Mouse (Mus musculus) limb, embryonic 11.5 days (tissue): ENCODE results near the gene Ehd4. TPM values are rescaled to one million over a fixed set of nuclear protein-coding genes. Genes with fewer than 3 reads are reported as not detected.

Source experiments
- ATAC-seq: fragments of 200-750 bp; cut with Nextera tagmentation; 2 replicates; pipeline ENCODE4 v1.8.0; 2017; ENCODE audit warnings: low read depth; ENCODE audit not compliant: insufficient number of reproducible peaks, low FRiP score, low TSS enrichment
- DNase-seq: peaks from one replicate; pipeline ENCODE4 v3.0.0-alpha.2; 2015; ENCODE audit warnings: low spot score
- H3K27ac ChIP-seq: fragments of 300-500 bp; sonication (generic); replicated peaks from 2 replicates; pipeline ENCODE4 v1.5.1; 2014; ENCODE audit warnings: low read depth, mild to moderate bottlenecking, low read length
- H3K27me3 ChIP-seq: fragments of 300-500 bp; sonication (generic); 2 replicates; pipeline ENCODE4 v1.6.1; 2014; ENCODE audit warnings: mild to moderate bottlenecking, low read length, mixed read lengths; ENCODE audit not compliant: control insufficient read depth, insufficient read depth
- H3K36me3 ChIP-seq: fragments of 300-500 bp; sonication (generic); 2 replicates; pipeline ENCODE4 v1.6.1; 2014; ENCODE audit warnings: mild to moderate bottlenecking, low read length, moderate library complexity, mixed read lengths; ENCODE audit not compliant: control insufficient read depth, insufficient read depth
- H3K4me1 ChIP-seq: fragments of 300-500 bp; sonication (generic); 2 replicates; pipeline ENCODE4 v1.6.1; 2014; ENCODE audit warnings: low read length, mixed read lengths; ENCODE audit not compliant: control insufficient read depth, insufficient read depth
- H3K4me2 ChIP-seq: fragments of 300-500 bp; sonication (generic); 2 replicates; pipeline ENCODE4 v1.6.1; 2014; ENCODE audit warnings: low read depth, mild to moderate bottlenecking, moderate library complexity; ENCODE audit not compliant: severe bottlenecking
- H3K4me3 ChIP-seq: fragments of 300-500 bp; sonication (generic); 2 replicates; pipeline ENCODE4 v1.5.1; 2014; ENCODE audit warnings: low read depth, low read length
- H3K9ac ChIP-seq: fragments of 300-500 bp; sonication (generic); 2 replicates; pipeline ENCODE4 v1.6.1; 2014; ENCODE audit warnings: mild to moderate bottlenecking, low read length
- H3K9me3 ChIP-seq: fragments of 300-500 bp; sonication (generic); 2 replicates; pipeline ENCODE4 v1.6.1; 2016; ENCODE audit warnings: low read length; ENCODE audit not compliant: control insufficient read depth
- WGBS: fragments of 180-500 bp; shearing (Covaris S2); extraction: QIAGEN DNeasy Blood & Tissue Kit; methylation state at CpG from one replicate; pipeline ENCODE4 v1.1.7; 2014; 5-methylcytosine and 5-hydroxymethylcytosine counted together
- polyA plus RNA-seq: library from polyadenylated mRNA; unstranded; fragments of >200 nt; fragmentation: Nextera tagmentation; extraction: Ambion mirVana; gene quantifications from 2 replicates; pipeline ENCODE4 v1.2.1, GENCODE M21; 2014

Gene Ehd4
- polyA plus RNA-seq, 1 experiment from 2014 or later = 13.2 TPM

DNA sequence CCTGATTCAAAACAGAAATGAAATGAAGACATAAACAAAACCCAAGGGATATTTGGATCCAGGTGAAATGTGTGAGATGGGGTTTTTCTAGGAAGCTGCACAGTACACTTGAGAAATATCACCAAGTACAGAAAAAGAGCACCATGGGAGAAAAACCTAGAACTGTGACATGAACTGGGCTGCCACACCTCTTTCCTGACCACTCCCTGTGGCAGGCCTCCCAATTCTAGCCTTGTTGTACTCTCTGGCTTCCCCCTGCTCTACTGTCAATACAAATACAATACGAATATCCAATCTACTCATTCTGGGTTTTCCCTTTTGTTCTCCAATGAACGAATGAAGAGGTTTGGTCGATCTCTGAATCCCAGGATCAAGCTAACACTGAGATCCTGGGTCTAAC lies 40.4 kb downstream of the Ehd4 start:
- H3K27ac ChIP-seq = no peak overlapping the region
- H3K9me3 ChIP-seq = no peaks in the 10 kb centered on the region
- 95% methylated on average over 3 of the region's 3 CpGs for WGBS
- H3K9ac ChIP-seq = no peak overlapping the region
- H3K4me1 ChIP-seq = no peaks in the 10 kb centered on the region
- no peak overlapping the region for H3K4me3 ChIP-seq
- DNase-seq (no peak), ATAC-seq (no peak)
- H3K27me3 ChIP-seq = no peaks in the 10 kb centered on the region
- no peak overlapping the region for H3K4me2 ChIP-seq
- H3K36me3 ChIP-seq = no peaks in the 10 kb centered on the region

DNA sequence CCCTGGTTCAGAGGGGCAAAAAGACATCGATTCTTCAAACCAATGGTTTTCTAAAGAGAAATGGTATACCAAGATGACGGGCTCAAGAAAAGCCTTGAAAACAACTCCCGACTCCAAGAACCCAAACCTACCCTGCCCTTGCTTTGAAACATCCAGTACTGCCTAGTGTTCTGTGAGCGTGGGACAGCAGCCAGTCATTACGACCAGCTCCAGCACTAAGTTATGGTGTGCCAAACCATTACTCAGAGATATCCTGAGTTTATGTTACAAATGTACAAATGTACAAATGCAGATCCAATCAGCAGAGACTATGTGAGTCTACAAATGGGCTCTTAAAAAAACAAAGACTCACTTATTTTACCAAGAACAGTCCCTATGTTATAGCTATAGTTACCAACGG lies 40.9 kb downstream of the Ehd4 start:
- H3K9me3 ChIP-seq = no peaks in the 10 kb centered on the region
- 86% methylated on average over 6 of the region's 6 CpGs for WGBS
- H3K9ac ChIP-seq = no peak overlapping the region
- no peaks in the 10 kb centered on the region for H3K4me1 ChIP-seq
- H3K4me2 ChIP-seq = no peak overlapping the region
- no peaks in the 10 kb centered on the region for H3K36me3 ChIP-seq
- no peaks in the 10 kb centered on the region for H3K27me3 ChIP-seq
- no peak overlapping the region for H3K4me3 ChIP-seq
- ATAC-seq (no peak), DNase-seq (no peak)
- no peak overlapping the region for H3K27ac ChIP-seq

DNA sequence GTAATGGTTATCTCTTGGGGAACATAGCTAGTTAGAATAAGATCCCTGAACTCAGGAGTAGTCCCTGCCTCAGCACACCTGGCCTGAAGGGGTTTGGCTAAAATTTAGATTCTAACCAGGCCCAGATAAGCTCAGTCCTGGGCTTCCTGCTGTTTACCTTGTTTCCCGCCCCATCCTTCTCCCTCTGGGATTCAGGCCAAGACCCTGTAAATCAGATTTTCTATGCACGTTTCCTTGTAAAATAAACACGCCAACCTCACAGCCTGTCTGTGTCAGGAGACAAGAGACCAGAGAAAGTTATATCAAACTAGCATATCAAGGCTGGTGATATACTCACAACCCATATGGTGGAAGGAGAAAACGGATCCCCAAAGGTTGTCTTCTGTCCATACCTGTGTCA lies 42.8 kb downstream of the Ehd4 start:
- no peaks in the 10 kb centered on the region for H3K27me3 ChIP-seq
- no peak for DNase-seq
- 82% methylated on average over 4 of the region's 4 CpGs for WGBS

DNA sequence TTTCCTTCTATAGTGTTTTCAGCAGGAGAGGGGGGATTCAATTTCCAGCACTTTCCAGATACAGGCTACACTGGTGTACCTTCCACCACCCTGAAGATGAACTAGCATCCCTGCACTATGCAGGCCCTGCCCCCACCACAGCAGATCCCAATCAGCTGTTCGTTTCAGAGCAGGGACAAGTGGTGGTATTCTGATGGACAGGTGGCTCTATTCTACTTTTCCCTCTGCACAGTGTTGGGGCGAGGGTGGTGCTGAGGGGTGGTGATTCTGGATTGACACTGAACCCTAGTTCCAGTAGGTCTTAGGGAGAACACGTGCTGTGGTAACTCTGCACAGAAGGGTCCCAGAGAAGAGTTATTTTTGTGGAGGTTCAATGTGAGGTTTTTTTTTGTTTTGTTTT lies 43.2 kb downstream of the Ehd4 start:
- no peak for DNase-seq
- no peak overlapping the region for H3K9ac ChIP-seq
- H3K27me3 ChIP-seq = no peaks in the 10 kb centered on the region
- 83% methylated on average over 3 of the region's 3 CpGs for WGBS
- H3K4me2 ChIP-seq = no peak overlapping the region
- H3K27ac ChIP-seq = no peak overlapping the region
- no peak overlapping the region for H3K4me3 ChIP-seq
- H3K4me1 ChIP-seq = no peaks in the 10 kb centered on the region
- H3K36me3 ChIP-seq = no peaks in the 10 kb centered on the region
- H3K9me3 ChIP-seq = no peaks in the 10 kb centered on the region
- no peak for ATAC-seq

More for the DNA sequence above, 42.8 kb downstream of the Ehd4 start:
- H3K9me3 ChIP-seq = no peaks in the 10 kb centered on the region
- no peak for ATAC-seq
- H3K27ac ChIP-seq = no peak overlapping the region
- H3K4me1 ChIP-seq = no peaks in the 10 kb centered on the region
- H3K4me2 ChIP-seq = no peak overlapping the region
- no peak overlapping the region for H3K4me3 ChIP-seq
- H3K36me3 ChIP-seq = no peaks in the 10 kb centered on the region
- H3K9ac ChIP-seq = no peak overlapping the region

DNA sequence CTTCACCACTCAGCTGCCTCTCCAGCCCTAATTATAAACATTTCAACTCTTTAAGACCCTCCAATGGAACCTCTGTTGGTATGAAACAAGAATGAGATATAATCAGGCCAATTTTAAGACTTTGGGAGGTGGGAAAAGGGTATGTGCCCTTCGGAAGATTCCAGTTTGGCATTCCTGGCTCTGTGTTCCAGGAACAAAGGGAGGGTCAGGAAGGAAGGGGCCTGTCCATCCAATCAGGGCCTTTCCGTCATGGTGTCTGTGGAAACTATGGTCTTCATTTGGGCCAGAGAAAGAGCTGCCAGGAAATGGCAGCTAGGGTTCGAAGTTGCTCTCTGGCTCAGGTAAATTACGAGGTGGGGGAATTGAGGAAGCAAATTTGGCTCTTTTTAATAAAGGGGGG lies 46.3 kb downstream of the Ehd4 start:
- DNase-seq = no peak
- H3K27me3 ChIP-seq = no peaks in the 10 kb centered on the region
- no peak overlapping the region for H3K4me3 ChIP-seq
- H3K27ac ChIP-seq = no peak overlapping the region
- H3K4me1 ChIP-seq = no peaks in the 10 kb centered on the region
- 89% methylated on average over 4 of the region's 4 CpGs for WGBS
- H3K36me3 ChIP-seq = no peaks in the 10 kb centered on the region
- no peak overlapping the region for H3K9ac ChIP-seq
- H3K9me3 ChIP-seq = no peaks in the 10 kb centered on the region
- ATAC-seq = no peak
- no peak overlapping the region for H3K4me2 ChIP-seq

DNA sequence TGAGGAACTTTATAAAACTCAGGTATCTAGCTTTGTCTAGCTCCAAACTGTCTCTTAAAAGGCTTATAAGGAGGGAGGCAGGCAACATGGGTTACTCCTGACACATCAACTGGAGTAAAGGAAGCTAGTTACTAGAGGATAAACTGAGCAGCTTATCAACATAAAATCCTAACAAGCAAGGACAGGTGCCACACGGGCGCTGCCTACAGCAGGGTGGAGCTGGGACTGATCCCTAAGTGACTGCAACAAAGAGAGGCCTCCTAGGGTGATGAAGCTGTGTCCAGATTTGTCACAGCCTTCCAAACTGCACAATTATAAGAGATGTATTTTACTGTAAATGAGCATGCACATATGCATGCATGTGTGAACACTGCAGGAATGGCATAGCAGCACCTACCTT lies 47.0 kb downstream of the Ehd4 start:
- ATAC-seq = no peak
- DNase-seq = no peak
- Histone ChIP-seq H3K4me1 (no peaks in the 10 kb centered on the region; the same call in 1 of the 2 replicates), H3K9ac (no peak overlapping the region), H3K9me3 (no peaks in the 10 kb centered on the region), H3K4me3 (no peak overlapping the region), H3K36me3 (no peaks in the 10 kb centered on the region), H3K4me2 (no peak overlapping the region), H3K27ac (no peak overlapping the region), H3K27me3 (no peaks in the 10 kb centered on the region)
- 95% methylated on average over 2 of the region's 2 CpGs for WGBS

DNA sequence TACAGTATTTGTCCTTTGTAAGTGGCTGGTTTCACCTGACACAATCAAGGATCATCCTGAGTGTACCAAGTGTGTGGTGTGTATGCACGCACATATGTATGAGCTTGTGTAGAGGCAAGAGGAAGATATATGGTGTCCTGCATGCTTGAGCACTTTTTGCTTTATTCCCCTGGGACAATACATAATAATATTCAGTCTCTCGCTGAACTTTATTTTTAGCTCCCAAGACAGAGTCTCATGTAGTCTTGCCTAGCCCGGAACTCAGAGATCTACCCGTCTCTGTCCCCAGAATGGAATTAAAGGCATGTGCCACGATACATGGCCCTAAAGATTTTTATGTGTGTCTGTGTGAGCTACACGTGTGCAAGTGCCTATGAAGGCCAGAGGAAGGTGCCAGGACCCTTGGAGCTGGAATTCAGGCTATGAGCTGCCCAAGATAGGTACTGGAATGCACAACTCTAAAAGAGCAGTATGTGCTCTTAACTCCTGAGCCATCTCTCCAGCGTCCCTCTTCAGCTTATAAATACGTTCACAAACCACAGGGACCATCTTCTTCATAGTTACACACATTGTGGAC lies 47.9 kb downstream of the Ehd4 start:
- no peaks in the 10 kb centered on the region for H3K9me3 ChIP-seq
- WGBS = 88% methylated on average over 8 of the region's 8 CpGs
- H3K36me3 ChIP-seq = no peaks in the 10 kb centered on the region
- no peaks in the 10 kb centered on the region; the same call in 1 of the 2 replicates for H3K4me1 ChIP-seq
- H3K27me3 ChIP-seq = no peaks in the 10 kb centered on the region
- no peak overlapping the region for H3K4me2 ChIP-seq
- H3K9ac ChIP-seq = no peak overlapping the region
- H3K27ac ChIP-seq = no peak overlapping the region
- DNase-seq (no peak), ATAC-seq (no peak)
- H3K4me3 ChIP-seq = no peak overlapping the region

DNA sequence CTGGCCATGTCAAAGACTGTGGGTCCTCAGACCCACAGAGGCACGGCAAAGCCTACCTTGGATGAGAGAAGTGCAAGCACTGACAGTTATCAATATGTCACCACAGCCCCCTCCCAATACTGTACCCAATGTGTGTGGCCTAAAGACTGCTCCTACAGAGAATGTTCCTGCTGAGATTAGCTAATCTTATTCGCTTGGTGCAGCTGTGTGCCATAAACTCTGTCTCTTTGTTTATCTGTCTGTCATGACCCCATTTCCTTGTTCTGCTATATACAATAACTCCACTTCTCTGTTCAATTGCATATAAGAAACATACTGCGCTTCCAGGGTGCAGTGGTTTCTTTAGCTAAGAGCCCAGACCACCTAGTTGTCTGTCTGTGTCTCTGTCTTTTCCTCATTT lies 48.5 kb downstream of the Ehd4 start:
- no peak overlapping the region for H3K4me2 ChIP-seq
- 80% methylated on average over 3 of the region's 3 CpGs for WGBS
- ATAC-seq (no peak), DNase-seq (no peak)
- H3K27ac ChIP-seq = no peak overlapping the region
- H3K4me3 ChIP-seq = no peak overlapping the region
- H3K9ac ChIP-seq = no peak overlapping the region
- H3K9me3 ChIP-seq = no peaks in the 10 kb centered on the region
- H3K36me3 ChIP-seq = no peaks in the 10 kb centered on the region
- H3K27me3 ChIP-seq = no peaks in the 10 kb centered on the region
- H3K4me1 ChIP-seq = no peaks in the 10 kb centered on the region; the same call in 1 of the 2 replicates

DNA sequence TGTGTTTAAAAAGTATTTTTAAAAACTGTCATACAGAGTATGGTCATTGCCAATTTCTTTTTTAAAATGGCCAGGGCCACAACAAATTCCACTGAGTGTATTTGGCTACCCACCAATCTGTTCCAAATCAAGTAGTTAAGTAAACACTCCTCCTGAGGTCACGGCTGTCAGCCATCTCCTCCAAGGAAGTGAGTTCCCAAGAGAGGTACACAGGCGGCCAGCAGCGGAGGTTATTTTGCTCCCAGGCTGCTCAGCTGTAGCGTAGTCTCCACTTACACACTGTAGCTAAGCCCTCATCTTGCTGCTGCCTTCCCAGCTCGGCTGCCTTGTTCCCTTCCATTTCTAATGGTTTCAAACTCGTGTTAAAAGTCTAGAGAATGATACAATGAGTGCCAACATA lies 51.5 kb downstream of the Ehd4 start:
- Histone ChIP-seq H3K4me2 (no peak overlapping the region), H3K27me3 (no peaks in the 10 kb centered on the region), H3K9ac (no peak overlapping the region), H3K9me3 (no peaks in the 10 kb centered on the region), H3K4me3 (no peak overlapping the region), H3K36me3 (no peaks in the 10 kb centered on the region), H3K27ac (no peak overlapping the region), H3K4me1 (no peaks in the 10 kb centered on the region; the same call in 1 of the 2 replicates)
- ATAC-seq = no peak
- DNase-seq = no peak
- WGBS = 51% methylated on average over 6 of the region's 6 CpGs
